Mouse (Mus musculus) common myeloid progenitor, adult 5-6 weeks (primary cell): ENCODE measurements at regions not wholly inside any gene's neighbourhood (a gene's known extent, or its start where the extent isn't known, plus 50 kb on each side); places are given as distances from the start of the nearest gene placed in this dataset.

Source experiments
- ATAC-seq: replicated peaks from 2 replicates; pipeline ENCODE4 v1.8.0; 2016; ENCODE audit warnings: low read depth, mild to moderate bottlenecking, moderate TSS enrichment, inconsistent platforms; ENCODE audit not compliant: poor library complexity, severe bottlenecking

GRCm38 (mm10) chr13:51970051-51970450, 123.6 kb downstream of the Gadd45g start:
- peak; percentile 83 for ATAC-seq

- ATAC-seq: no peak
These were observed 126.3 kb downstream of the Gadd45g start for GRCm38 (mm10) chr13:51972656-51973310.

GRCm38 (mm10) chr13:51973461-51973860, 127.0 kb downstream of the Gadd45g start:
- ATAC-seq: no peak

GRCm38 (mm10) chr13:51974101-51974500, 127.6 kb downstream of the Gadd45g start:
- ATAC-seq: no peak

GRCm38 (mm10) chr13:51975330-51975729, 128.9 kb downstream of the Gadd45g start:
- ATAC-seq: no peak

GRCm38 (mm10) chr13:51975801-51976601, 129.5 kb downstream of the Gadd45g start:
- ATAC-seq: peak; percentile 81

- ATAC-seq: no peak
These were observed 130.2 kb downstream of the Gadd45g start for GRCm38 (mm10) chr13:51976620-51977214.

- ATAC-seq: peak; percentile 53
These were observed 133.0 kb downstream of the Gadd45g start for GRCm38 (mm10) chr13:51979301-51979977.

- no peak for ATAC-seq
These were observed 133.9 kb downstream of the Gadd45g start for GRCm38 (mm10) chr13:51980344-51980743.

GRCm38 (mm10) chr13:51983002-51983401, 136.5 kb downstream of the Gadd45g start:
- ATAC-seq: no peak

- no peak for ATAC-seq
These were observed 137.1 kb downstream of the Gadd45g start for GRCm38 (mm10) chr13:51983575-51983974.

GRCm38 (mm10) chr13:51991339-51991738, 144.9 kb downstream of the Gadd45g start:
- ATAC-seq: no peak

GRCm38 (mm10) chr13:51992878-51993277, 146.4 kb downstream of the Gadd45g start:
- no peak for ATAC-seq

- peak; percentile 57; the same call in 1 of the 2 replicates for ATAC-seq
These were observed 149.7 kb downstream of the Gadd45g start for GRCm38 (mm10) chr13:51996163-51996562.

- no peak for ATAC-seq
These were observed 152.1 kb downstream of the Gadd45g start for GRCm38 (mm10) chr13:51998542-51998941.

GRCm38 (mm10) chr13:52001811-52002210, 155.3 kb downstream of the Gadd45g start:
- ATAC-seq: no peak

- ATAC-seq: peak; percentile 92
These were observed 157.6 kb downstream of the Gadd45g start for GRCm38 (mm10) chr13:52003946-52004539.

- no peak for ATAC-seq
These were observed 161.3 kb downstream of the Gadd45g start for GRCm38 (mm10) chr13:52007585-52008395.

- no peak for ATAC-seq
These were observed 162.8 kb downstream of the Gadd45g start for GRCm38 (mm10) chr13:52009231-52009630.
